Mouse (Mus musculus): ENCODE measurements around the gene Tmc2.

The Tmc2 gene

GRCm38 (mm10) chr2:130194894-130195293 is at the start of gene Tmc2:
Tmc2 (plus strand) TSS chr2:130195194.
- no peak for DNase-seq (ENCODE audit: low read depth, low spot score)

DNA sequence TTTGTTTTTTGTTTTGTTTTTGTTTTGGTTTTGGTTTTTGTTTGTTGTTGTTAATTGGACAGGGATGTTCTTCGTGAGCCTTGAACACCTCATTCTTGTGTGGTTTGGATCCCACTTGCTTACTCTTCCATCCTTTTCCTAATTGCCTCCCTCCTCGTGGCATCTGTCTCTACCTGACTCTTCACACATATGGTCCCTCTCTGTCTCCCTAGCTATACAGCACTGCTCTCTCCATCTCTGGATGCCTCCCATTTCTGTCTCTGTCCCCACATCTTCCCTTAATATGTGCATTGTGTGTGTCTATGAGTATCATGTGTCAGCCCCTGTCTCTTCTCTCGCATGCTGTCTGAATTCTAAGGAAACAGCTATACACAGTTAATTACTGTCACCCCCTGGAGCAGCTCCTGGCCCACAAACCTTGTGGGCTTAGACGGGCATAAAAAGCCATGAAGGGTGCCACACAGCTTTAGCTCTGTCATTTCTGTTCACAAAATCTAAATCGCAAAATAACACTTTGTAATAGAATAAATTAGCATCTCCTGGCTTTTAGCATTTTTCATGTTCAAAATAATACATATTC is 48.8 kb upstream of the Tmc2 start:
- no peak for DNase-seq (ENCODE audit: low read depth, low spot score)

DNA sequence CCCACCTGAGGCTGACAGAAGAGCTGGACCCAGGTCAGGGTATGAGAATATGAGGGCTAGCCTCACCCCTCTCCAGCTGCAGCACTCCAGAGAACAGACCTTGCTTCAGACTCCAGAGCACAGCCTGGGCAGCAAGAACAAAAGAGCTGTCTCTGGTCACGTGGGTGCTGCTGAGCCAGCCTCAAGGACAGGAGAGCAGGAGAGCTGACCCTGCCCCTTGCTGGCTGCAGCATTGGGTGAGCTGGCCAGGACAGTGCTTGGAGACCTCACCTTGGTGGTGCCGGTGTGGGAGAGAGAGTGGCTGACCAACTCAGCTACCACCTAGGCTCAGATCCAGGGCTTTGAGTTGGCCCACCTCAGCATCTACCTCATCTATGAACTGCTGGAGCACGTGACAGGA is 39.8 kb upstream of the Tmc2 start:
- no peak for DNase-seq (ENCODE audit: low read depth, low spot score)

DNA sequence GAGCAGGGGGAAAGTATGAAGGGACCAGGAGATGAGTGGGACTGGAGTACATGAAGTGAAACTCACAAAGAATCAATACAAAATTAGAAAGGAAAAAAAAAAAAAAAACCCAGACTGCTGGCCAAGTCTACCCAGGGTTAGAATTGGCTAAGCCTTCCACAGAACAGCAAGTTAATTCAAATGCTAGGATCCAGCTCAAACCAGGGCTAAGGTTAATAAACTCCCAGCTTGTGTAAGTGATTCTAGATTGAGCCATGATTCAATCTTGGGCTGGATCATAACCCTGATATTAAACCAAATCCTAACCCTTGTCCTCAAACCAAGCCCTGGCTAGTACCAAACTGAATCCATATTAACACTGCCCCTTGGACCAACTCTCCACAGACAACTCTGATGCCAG is 39.1 kb upstream of the Tmc2 start:
- DNase-seq (ENCODE audit: low read depth, low spot score): no peak

DNA sequence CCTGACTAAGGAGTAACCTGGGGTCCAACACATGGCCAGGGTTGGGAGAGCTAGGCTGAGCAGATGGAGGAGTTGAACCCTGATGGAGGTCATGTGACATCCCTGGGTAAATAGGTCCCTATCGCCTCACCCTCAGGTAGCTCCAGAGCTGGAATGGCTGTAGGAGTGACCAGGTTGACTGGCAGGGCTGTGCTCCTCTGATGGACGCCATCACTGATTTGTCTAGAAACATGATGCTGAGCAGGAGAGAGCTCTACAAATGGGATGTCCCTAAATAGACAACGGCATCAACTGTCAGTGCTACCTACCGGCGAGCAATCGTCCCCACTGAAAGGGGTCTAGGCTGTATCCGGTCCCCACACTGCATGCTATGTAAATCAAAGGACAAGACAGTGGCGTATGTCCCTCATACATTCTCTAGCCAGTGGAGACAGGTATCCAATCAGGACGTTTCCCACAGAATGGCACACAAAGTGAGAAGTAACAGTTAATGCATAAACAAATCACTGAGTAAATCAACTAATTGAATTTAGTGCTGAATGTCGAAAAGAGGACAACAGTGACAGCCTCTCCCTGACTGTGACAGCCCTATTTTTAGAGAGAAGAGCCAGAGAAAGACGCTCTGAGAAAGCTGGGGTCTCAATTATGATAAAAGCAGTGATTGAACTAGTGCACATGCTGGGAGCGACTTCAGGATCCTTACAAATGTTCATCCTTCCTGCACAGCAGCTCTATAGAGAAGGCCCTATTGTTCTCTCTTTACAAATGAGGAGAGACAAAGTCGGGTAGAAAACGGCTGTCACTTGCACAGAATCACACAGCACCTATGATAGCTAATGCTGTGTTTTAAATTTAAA is 37.5 kb upstream of the Tmc2 start:
- DNase-seq (ENCODE audit: low read depth, low spot score): no peak

GRCm38 (mm10) chr2:130158088-130158437 is 36.9 kb upstream of the Tmc2 start:
- DNase-seq (ENCODE audit: low read depth, low spot score): no peak

DNA sequence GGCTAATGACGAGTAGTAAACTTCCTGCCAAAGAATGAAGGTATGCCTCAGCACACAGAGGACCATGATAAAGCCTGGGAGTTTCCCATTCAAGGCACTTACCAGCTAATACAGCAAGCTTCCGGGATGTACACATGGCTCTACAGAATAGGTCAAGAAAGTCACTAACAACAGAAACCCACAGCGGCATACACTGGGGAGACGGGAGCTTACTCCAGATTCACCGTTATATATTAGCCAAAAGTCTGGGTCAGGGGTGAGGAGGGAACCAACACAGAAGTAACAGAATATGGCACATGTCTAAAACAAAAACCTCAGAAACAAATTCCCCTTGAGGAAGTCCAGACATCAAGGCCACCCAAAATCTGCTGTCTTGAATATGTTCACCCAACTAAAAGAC is 32.3 kb upstream of the Tmc2 start:
- DNase-seq (ENCODE audit: low read depth, low spot score): no peak

- DNase-seq (ENCODE audit: low read depth, low spot score): peak; percentile 21
Observed at GRCm38 (mm10) chr2:130166311-130167214, 28.4 kb upstream of the Tmc2 start.

GRCm38 (mm10) chr2:130167861-130168260 is 27.1 kb upstream of the Tmc2 start:
- DNase-seq (ENCODE audit: low read depth, low spot score): peak; percentile 60

DNA sequence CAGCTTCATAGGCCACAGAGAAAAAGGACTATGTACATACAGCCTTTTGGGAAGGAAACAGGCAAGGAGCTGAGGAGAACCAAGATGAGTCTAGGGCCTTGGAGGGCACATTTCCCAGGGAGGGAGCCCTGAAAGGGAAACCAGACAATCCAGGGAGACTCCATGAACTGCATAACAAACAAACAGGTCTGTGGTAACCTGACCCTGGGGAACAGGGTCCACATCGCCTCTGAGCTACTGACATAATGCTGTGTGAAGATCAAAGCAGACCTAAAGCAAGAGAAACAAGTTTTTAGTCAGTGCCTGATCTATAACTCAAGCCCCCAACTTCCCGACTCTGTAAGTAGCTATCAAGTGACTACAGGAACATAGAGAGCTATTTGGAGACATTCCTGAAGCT is 23.3 kb upstream of the Tmc2 start:
- DNase-seq (ENCODE audit: low read depth, low spot score): no peak

GRCm38 (mm10) chr2:130176820-130177219 is 18.2 kb upstream of the Tmc2 start:
- DNase-seq (ENCODE audit: low read depth, low spot score): no peak

DNA sequence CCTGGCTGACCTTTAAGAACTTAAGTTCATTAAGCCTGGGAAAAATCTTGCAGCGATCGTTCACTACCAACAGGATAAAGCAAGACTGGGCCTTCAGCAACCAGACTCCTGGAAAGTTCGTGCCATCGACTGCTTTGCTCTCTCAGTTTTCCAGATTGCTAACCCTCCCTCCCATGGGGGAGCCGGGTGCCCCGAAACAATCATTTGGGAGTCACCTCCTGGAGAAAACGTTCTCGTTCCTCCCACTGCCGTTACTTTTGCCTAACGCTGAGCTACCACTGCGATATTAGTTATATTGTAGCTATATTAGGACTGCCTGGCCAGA is 16.7 kb upstream of the Tmc2 start:
- DNase-seq (ENCODE audit: low read depth, low spot score): no peak

DNA sequence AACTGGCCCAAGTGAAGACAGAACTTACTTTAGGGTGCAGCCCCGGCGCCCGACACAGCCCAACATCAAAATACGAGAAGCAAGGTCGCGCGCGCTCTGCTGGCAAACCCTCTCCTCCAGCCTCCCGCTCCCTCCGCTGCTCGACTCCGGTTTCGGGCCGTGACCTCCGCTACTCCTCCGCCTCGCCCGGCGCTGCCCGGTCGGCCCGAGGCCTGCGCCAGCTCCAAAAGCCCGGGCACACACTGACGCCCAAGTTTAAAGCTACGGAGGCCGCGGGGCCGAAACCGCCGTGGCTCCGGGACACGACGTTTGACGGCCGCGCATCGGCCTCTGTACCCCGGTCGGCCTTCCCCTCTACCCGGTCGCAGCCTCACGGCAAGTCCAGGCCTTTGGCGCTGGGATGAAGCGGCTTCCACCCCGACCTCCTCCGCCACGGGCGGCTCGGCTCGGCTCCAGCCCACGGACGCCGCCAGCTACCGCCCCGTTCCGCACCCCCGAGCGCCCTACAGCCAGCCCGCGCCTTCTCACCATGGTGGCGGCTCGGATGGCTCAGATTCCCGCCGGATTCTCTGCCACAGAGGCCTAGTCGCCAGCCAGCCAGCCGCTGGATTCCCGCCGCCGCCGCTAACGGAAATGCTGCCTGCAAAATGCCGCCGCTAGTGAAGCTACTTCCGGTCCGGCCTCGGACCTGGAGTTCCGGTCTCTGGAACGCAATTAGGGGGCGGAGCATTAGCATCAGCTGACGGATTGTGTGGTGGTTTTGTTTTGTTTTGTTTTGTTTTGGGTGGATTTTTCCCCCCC is 16.1 kb upstream of the Tmc2 start, which contains the start of gene Snrpb:
Snrpb (minus strand) TSS at position 698 of the 801 bp plus-strand sequence.
- peak; percentile 89 for DNase-seq (ENCODE audit: low read depth, low spot score)

DNA sequence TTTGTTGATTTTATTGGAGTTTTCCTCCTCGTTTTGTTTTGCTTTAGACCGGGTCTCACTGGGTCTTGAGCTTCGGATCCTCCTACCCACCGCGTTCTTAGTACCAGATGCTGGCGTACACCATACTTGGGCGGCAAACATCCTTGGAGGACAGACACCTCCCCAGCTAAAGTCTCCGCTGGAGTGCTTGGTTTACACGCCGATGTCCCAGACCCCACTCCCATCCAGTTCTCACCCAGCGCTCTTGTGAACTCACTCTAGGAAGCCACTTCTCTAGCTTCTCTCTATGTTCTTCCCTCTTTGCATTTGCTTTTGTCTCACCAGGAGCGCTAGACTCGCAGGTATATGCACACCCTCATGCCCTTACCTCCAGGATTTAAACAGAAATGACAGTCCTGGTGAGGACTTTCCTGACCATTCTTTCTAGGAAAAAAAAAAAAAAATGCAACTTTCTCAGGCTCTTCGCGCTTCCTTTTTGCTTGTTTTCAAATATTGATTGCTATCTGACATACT is 15.4 kb upstream of the Tmc2 start:
- no peak for DNase-seq (ENCODE audit: low read depth, low spot score)

DNA sequence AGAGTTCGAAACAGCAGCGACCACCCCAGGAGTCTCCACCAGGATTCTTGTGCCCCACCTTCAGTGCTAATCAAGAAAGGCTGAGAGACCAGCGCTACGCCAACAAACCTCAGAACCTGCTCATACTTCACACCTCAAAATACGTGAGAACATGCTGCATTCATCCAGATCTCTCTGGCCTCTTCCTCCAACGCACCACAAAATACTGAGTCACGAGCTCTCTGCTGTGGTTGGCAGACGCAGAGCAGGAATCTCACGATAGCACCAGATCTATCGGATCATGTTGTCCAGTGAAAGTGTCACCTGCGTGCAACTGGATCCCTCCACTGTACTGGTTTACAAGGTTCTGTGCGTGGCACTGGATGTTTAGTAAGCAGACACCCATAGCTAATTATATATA is 6.6 kb upstream of the Tmc2 start:
- no peak for DNase-seq (ENCODE audit: low read depth, low spot score)

- no peak for DNase-seq (ENCODE audit: low read depth, low spot score)
Observed at GRCm38 (mm10) chr2:130200961-130201360, 6.0 kb downstream of the Tmc2 start.

GRCm38 (mm10) chr2:130207376-130207775 is 12.4 kb downstream of the Tmc2 start:
- no peak for DNase-seq (ENCODE audit: low read depth, low spot score)

DNA sequence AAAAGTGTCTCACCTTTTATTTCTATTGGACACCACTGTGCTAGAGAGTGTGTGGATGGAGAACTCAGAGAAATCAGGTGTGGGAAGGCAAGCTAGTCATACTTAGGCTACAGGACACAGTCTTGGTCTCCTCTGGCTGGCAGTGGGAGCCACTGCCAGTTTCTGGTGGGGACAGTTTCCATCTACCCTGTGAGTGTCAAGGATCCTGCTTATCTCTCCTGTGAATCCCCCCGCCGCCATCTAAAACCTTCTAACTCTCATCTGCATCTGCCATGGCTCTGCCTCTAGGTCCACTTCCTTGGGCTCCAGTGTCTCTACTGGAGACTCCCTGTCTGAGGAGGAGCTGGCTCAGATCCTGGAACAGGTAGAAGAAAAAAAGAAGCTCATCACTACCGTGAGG is 13.0 kb downstream of the Tmc2 start:
- DNase-seq (ENCODE audit: low read depth, low spot score): no peak

DNA sequence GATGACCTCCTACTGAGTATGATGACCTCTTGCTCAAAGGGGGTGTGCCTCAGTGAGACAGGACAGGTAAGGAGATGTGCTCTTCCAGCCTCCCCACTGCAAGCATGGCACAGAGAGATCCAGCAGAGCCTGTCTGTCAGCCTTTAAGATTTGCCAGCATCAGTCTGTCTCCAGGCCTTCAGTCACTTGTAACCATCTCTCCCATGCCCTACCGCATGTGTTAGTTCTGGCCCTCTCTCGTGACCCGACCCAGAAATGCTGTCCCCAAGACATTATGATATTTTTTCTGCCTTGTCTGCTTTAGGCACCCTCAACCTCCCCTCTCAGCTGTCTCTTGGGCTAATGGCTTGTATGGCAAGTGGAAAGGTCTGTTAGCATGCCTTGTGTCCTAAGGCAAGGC is 14.6 kb downstream of the Tmc2 start:
- DNase-seq (ENCODE audit: low read depth, low spot score): no peak

- no peak for DNase-seq (ENCODE audit: low read depth, low spot score)
Observed at GRCm38 (mm10) chr2:130211581-130211980, 16.6 kb downstream of the Tmc2 start.

DNA sequence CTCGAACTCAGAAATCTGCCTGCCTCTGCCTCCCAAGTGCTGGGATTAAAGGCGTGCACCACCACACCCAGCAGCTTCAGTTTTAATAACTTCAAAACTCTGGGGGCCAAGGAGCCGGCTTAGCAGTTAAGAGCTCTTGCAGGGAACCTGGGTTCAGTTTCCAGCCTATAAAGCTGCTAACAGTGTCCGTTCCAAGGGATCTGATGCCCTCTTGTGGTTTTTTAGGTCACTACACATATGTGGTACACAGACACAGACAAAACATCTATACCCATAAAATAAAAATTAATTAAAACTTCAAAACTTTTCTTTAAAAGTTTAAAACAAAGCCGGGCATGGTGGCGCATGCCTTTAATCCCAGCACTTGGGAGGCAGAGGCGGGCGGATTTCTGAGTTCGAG is 51.9 kb downstream of the Tmc2 start:
- peak; percentile 53 for DNase-seq (ENCODE audit: low read depth, low spot score)

Data from CD4-positive, CD25-positive, alpha-beta regulatory T cell, adult 2 months (primary cell).